Mouse (Mus musculus) neural tube, embryonic 11.5 days (tissue): ENCODE results near the gene Kcnj15. TPM values are rescaled to one million over a fixed set of nuclear protein-coding genes. Genes with fewer than 3 reads are reported as not detected.

Source experiments
- ATAC-seq: fragments of 200-750 bp; cut with Nextera tagmentation; 2 replicates; pipeline ENCODE4 v1.8.0; 2017; ENCODE audit warnings: moderate number of reproducible peaks, mild to moderate bottlenecking, moderate TSS enrichment, moderate library complexity; ENCODE audit not compliant: insufficient read depth, low FRiP score, low TSS enrichment
- DNase-seq: peaks from one replicate; pipeline ENCODE4 v3.0.0-alpha.2; 2015; ENCODE audit warnings: low spot score
- H3K27ac ChIP-seq: fragments of 300-500 bp; sonication (generic); 2 replicates; pipeline ENCODE4 v1.5.1; 2014; ENCODE audit warnings: low read depth, mild to moderate bottlenecking, low read length
- H3K27me3 ChIP-seq: fragments of 300-500 bp; sonication (generic); 2 replicates; pipeline ENCODE4 v1.6.1; 2014; ENCODE audit warnings: mild to moderate bottlenecking, low read length, mixed read lengths; ENCODE audit not compliant: control insufficient read depth, insufficient read depth
- H3K36me3 ChIP-seq: fragments of 300-500 bp; sonication (generic); 2 replicates; pipeline ENCODE4 v1.6.1; 2014; ENCODE audit warnings: mild to moderate bottlenecking, low read length, moderate library complexity, mixed read lengths; ENCODE audit not compliant: control insufficient read depth, insufficient read depth
- H3K4me1 ChIP-seq: fragments of 300-500 bp; sonication (generic); 2 replicates; pipeline ENCODE4 v1.6.1; 2014; ENCODE audit warnings: low read length, mixed read lengths; ENCODE audit not compliant: control insufficient read depth, insufficient read depth
- H3K4me2 ChIP-seq: fragments of 300-500 bp; sonication (generic); 2 replicates; pipeline ENCODE4 v1.6.1; 2014; ENCODE audit warnings: low read depth, mild to moderate bottlenecking, moderate library complexity
- H3K4me3 ChIP-seq: fragments of 300-500 bp; sonication (generic); 2 replicates; pipeline ENCODE4 v1.5.1; 2014; ENCODE audit warnings: low read depth, low read length
- H3K9ac ChIP-seq: fragments of 300-500 bp; sonication (generic); 2 replicates; pipeline ENCODE4 v1.6.1; 2014; ENCODE audit warnings: mild to moderate bottlenecking, low read length
- H3K9me3 ChIP-seq: fragments of 300-500 bp; sonication (generic); 2 replicates; pipeline ENCODE4 v1.6.1; 2016; ENCODE audit warnings: low read length; ENCODE audit not compliant: control insufficient read depth
- WGBS: fragments of 180-500 bp; shearing (Covaris S2); extraction: QIAGEN DNeasy Blood & Tissue Kit; methylation state at CpG from one replicate; pipeline ENCODE4 v1.1.7; 2014; 5-methylcytosine and 5-hydroxymethylcytosine counted together
- polyA plus RNA-seq: library from polyadenylated mRNA; unstranded; fragments of >200 nt; fragmentation: Nextera tagmentation; extraction: Ambion mirVana; gene quantifications from 2 replicates; pipeline ENCODE4 v1.2.1, GENCODE M21; 2014

The Kcnj15 gene
- 0.14 and 0.21 TPM in 2 replicates for polyA plus RNA-seq

GRCm38 (mm10) chr16:95257266-95257894 lies at the start of gene Kcnj15:
Gene Kcnj15, plus strand, starts transcription at chr16:95257558.
- H3K27me3 ChIP-seq = no peaks in the 10 kb centered on the region
- no peak for ATAC-seq
- WGBS = 47% methylated on average over 6 of the region's 6 CpGs
- H3K36me3 ChIP-seq = no peaks in the 10 kb centered on the region
- H3K4me2 ChIP-seq = no peak within 1 kb of the TSS
- no peak within 1 kb of the TSS for H3K4me3 ChIP-seq
- H3K9ac ChIP-seq = no peak within 1 kb of the TSS
- no peaks in the 10 kb centered on the region for H3K4me1 ChIP-seq
- DNase-seq = no peak
- H3K9me3 ChIP-seq = no peaks in the 10 kb centered on the region
- H3K27ac ChIP-seq = no peak within 1 kb of the TSS

GRCm38 (mm10) chr16:95208243-95208642 lies 49.1 kb upstream of the Kcnj15 start:
- H3K4me3 ChIP-seq = no peak overlapping the region
- no peak overlapping the region for H3K4me2 ChIP-seq
- no peaks in the 10 kb centered on the region for H3K4me1 ChIP-seq
- ATAC-seq = no peak
- H3K9ac ChIP-seq = no peak overlapping the region
- no peaks in the 10 kb centered on the region for H3K27me3 ChIP-seq
- H3K9me3 ChIP-seq = no peaks in the 10 kb centered on the region
- H3K36me3 ChIP-seq = no peaks in the 10 kb centered on the region
- no peak for DNase-seq
- H3K27ac ChIP-seq = no peak overlapping the region
- 90% methylated on average over 7 of the region's 7 CpGs for WGBS

DNA sequence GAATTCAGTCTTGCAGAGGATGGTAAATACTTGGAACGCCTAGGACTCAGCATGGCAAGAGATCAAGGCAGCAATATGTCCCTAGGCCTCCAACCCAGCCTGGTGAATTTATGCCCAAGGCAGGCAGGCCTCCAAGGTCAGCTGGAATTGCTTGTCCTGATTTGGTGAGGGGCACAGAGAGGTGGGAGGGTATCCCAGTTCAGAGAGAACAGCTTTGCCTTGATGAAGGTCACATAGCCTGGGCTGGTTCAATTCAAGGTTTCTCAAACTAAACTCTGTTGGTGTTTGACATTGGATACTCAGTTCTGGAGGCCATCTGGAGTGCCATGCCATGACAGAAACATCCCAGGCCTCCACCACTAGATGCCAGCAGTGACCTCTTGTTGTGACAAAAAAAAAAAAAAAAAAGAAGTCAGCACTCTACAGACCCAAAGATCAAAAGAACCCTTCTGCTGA lies 48.3 kb upstream of the Kcnj15 start:
- no peak overlapping the region for H3K27ac ChIP-seq
- DNase-seq (no peak), ATAC-seq (no peak)
- no peaks in the 10 kb centered on the region for H3K9me3 ChIP-seq
- H3K4me2 ChIP-seq = no peak overlapping the region
- H3K4me1 ChIP-seq = no peaks in the 10 kb centered on the region
- H3K9ac ChIP-seq = no peak overlapping the region
- 39% methylated on average over 1 of the region's 1 CpGs for WGBS
- no peak overlapping the region for H3K4me3 ChIP-seq
- no peaks in the 10 kb centered on the region for H3K36me3 ChIP-seq
- no peaks in the 10 kb centered on the region for H3K27me3 ChIP-seq

DNA sequence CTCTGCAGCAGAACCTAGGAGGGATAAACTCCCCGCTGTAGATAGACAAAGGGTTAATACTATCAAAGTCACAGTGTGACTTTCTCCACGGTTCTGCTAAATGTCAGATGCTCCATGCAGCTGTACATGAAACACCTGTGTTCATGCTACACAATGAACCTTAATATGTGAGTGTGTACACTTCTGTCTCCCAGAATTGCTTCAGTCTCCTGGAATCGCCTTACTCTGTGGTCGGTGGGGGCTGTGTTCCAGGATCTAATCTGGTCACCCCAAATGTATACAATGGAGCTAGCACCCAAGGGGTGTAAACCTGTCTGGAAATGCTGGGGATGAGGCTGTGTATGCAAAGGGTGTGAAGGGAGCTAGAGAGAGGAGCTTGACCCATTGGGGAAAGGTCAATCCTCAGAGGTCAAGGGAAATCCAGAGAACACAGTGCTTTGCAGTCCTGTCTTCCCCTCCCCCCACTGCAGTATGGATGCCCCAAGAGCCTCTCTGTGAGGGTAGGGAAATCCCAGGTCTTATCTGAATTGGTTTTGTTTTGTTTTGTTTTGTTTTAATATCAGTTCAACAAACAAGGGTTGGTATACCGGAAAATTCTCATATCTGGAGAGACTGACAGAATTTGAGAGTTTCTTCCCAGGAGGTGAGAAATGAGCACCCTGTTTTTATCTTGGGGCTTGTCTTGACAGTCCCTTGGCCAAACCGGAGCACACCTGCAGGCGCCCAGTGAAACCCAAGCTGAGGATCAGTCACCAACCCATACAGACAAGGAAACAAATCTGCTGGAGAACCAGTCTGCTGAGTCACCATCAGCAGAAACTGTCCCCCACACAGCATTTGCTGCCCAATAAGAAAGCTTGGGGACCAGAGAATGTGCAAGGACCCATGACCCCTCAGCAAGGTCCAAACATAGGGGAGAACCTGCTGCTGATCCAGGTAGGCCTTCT lies 42.8 kb upstream of the Kcnj15 start:
- no peaks in the 10 kb centered on the region for H3K4me1 ChIP-seq
- 82% methylated on average over 7 of the region's 7 CpGs for WGBS
- no peaks in the 10 kb centered on the region for H3K27me3 ChIP-seq
- H3K27ac ChIP-seq = no peak overlapping the region
- DNase-seq (no peak), ATAC-seq (no peak)
- no peak overlapping the region for H3K4me2 ChIP-seq
- no peaks in the 10 kb centered on the region for H3K36me3 ChIP-seq
- no peak overlapping the region for H3K4me3 ChIP-seq
- no peak overlapping the region for H3K9ac ChIP-seq
- H3K9me3 ChIP-seq = no peaks in the 10 kb centered on the region

DNA sequence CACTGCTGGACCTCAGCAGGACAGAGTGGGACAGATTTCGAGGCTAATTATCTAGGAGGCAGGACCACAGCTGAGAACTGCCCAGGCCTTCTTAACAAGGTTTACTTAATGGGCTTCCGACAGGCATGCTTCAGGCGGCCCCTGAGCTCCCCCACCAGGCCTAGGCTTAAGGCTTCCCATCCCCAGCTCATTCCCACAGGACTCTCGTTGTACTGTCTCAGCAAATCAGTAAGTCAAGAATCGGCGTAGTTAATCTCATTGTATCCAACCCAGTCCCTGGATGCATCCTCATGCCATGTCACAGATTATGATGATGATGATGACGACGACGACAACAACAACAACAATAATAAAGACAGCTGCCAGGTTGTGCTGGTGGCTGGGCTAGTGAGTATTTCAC lies 41.6 kb upstream of the Kcnj15 start:
- 74% methylated on average over 9 of the region's 9 CpGs for WGBS
- H3K9me3 ChIP-seq = no peaks in the 10 kb centered on the region
- no peaks in the 10 kb centered on the region for H3K27me3 ChIP-seq
- DNase-seq = no peak
- no peak overlapping the region for H3K4me3 ChIP-seq
- H3K36me3 ChIP-seq = no peaks in the 10 kb centered on the region
- no peak for ATAC-seq
- no peak overlapping the region for H3K9ac ChIP-seq
- no peak overlapping the region for H3K27ac ChIP-seq
- no peak overlapping the region for H3K4me2 ChIP-seq
- no peaks in the 10 kb centered on the region for H3K4me1 ChIP-seq

DNA sequence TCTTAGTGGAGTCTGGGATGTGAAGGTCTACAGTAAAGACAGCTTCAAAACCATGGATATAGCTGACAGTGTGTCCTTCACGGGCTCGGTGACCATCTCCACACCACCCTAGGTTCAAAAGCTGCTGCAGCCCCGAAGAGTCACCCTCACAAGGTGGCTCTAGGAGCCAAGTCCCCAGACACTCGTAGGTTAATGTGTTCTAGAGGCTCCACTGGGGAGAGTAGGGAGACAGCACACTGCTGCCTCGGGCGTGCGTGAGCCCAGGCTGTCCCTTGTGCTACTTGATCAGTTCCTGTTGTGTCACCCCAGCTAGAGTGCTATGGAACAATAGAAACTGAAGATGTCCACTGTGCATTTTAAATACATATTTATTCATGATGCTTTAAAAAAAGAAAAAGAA lies 41.0 kb upstream of the Kcnj15 start:
- ATAC-seq = no peak
- Histone ChIP-seq H3K27ac (no peak overlapping the region), H3K36me3 (no peaks in the 10 kb centered on the region), H3K9me3 (no peaks in the 10 kb centered on the region), H3K4me3 (no peak overlapping the region), H3K27me3 (no peaks in the 10 kb centered on the region), H3K4me2 (no peak overlapping the region), H3K4me1 (no peaks in the 10 kb centered on the region), H3K9ac (no peak overlapping the region)
- WGBS = 94% methylated on average over 7 of the region's 7 CpGs
- no peak for DNase-seq

DNA sequence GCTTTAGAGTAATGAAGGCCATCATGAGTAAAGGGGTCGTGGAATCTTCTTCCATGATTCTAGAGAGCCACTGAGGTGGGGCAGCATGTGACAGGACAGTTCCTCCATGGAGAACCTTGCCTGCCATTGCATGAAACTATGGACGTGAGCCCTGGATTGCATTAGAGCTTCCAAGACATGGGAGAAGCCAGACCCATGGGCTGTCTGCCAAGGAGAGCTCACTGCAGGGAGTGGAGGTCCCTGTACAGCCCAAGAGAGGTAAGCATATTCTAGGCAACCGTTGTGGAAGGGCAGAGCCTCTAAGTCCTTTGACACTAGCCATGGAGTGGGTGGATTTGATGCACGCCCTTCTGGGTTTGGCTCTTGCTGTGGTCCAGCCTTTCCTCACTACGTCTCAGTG lies 40.5 kb upstream of the Kcnj15 start:
- H3K9ac ChIP-seq = no peak overlapping the region
- no peak overlapping the region for H3K27ac ChIP-seq
- H3K4me3 ChIP-seq = no peak overlapping the region
- H3K4me2 ChIP-seq = no peak overlapping the region
- no peaks in the 10 kb centered on the region for H3K4me1 ChIP-seq
- no peaks in the 10 kb centered on the region for H3K27me3 ChIP-seq
- no peaks in the 10 kb centered on the region for H3K36me3 ChIP-seq
- DNase-seq = no peak
- 92% methylated on average over 5 of the region's 5 CpGs for WGBS
- ATAC-seq = no peak
- H3K9me3 ChIP-seq = no peaks in the 10 kb centered on the region

DNA sequence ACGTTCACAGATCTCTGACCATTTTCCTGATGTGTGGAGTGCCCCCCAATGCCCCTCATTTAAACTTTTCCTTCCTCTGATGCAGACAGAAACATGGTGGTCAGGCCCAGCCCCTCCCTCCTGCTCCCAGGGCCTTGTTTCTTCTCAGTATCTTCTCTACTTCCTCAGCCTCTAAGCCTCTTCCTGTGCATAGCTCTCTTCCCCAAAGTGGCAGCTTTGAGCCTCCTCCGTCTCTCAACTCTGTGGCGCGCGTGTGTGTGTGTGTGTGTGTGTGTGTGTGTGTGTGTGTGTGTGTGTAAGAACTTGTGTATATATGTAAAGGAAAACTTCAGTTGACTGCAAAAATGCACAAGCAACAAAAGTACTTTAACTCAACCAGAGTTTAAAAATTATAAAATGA lies 38.6 kb upstream of the Kcnj15 start:
- DNase-seq (no peak), ATAC-seq (no peak)
- no peaks in the 10 kb centered on the region for H3K4me1 ChIP-seq
- WGBS = 88% methylated on average over 5 of the region's 5 CpGs
- H3K27ac ChIP-seq = no peak overlapping the region
- no peaks in the 10 kb centered on the region for H3K9me3 ChIP-seq
- no peaks in the 10 kb centered on the region for H3K36me3 ChIP-seq
- H3K4me2 ChIP-seq = no peak overlapping the region
- no peak overlapping the region for H3K9ac ChIP-seq
- H3K27me3 ChIP-seq = no peaks in the 10 kb centered on the region
- no peak overlapping the region for H3K4me3 ChIP-seq

DNA sequence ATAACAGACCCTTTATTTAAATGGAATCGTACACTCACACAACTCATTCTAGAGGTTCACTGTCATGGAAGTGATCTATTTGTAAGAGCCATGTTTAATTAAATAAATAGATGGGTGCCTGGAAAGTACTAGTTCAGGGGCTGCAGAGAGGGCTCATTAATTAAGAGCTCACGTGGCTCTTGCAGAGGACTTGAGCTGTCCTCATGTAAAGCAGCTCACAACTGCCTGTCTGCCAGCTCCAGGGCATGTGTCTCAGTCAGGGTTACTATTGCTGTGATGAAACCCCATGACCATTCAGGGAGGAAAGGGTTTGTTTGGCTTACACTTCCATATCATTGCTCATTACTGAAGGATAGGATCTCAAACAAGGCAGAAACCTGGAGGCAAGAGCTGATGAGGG lies 37.9 kb upstream of the Kcnj15 start:
- Histone ChIP-seq H3K4me1 (no peaks in the 10 kb centered on the region), H3K4me2 (no peak overlapping the region), H3K9me3 (no peaks in the 10 kb centered on the region), H3K4me3 (no peak overlapping the region), H3K27me3 (no peaks in the 10 kb centered on the region), H3K27ac (no peak overlapping the region), H3K36me3 (no peaks in the 10 kb centered on the region), H3K9ac (no peak overlapping the region)
- ATAC-seq = no peak
- DNase-seq = no peak
- 75% methylated on average over 2 of the region's 2 CpGs for WGBS
